Mouse (Mus musculus) stomach, postnatal 0 days (tissue): ENCODE results near the gene Atp6v0e.

ENCODE experiments used
- CTCF ChIP-seq: IDR thresholded peaks from 2 replicates; pipeline ENCODE4 v1.5.1; 2016; ENCODE audit warnings: antibody characterized with exemption, low read depth, mild to moderate bottlenecking, moderate library complexity
- EP300 ChIP-seq: optimal IDR thresholded peaks from 2 replicates; pipeline ENCODE3; 2016; ENCODE audit warnings: antibody characterized with exemption

DNA sequence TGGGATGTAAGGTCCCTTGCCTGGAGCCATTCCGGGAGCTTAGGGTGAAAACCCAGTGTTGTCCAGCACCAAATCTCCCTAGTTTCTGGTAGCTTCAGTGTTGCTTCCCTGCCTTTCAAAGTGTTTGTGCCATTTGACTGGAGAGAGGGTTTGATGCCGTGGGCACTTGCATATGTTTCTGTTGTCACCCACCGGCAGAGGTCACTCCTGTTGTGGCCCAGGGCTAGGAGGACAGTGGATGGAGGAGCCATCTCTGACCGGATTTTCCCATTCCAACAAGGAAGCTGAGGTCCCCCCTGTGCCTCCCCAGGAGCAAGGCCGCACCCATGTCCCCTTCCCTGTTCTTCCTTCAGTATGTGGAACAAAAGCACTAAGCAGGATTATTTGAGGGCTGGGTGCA lies 27.2 kb downstream of the Atp6v0e start:
- no peak for TF ChIP-seq EP300
- no peak for TF ChIP-seq CTCF
